Mouse (Mus musculus): ENCODE data around the gene Hdac7. TPM values are rescaled to one million over a fixed set of nuclear protein-coding genes. Genes with fewer than 3 reads are reported as not detected.

The Hdac7 gene
- polyA plus RNA-seq, 1 experiment from 2014 or later = 27.8 TPM

DNA sequence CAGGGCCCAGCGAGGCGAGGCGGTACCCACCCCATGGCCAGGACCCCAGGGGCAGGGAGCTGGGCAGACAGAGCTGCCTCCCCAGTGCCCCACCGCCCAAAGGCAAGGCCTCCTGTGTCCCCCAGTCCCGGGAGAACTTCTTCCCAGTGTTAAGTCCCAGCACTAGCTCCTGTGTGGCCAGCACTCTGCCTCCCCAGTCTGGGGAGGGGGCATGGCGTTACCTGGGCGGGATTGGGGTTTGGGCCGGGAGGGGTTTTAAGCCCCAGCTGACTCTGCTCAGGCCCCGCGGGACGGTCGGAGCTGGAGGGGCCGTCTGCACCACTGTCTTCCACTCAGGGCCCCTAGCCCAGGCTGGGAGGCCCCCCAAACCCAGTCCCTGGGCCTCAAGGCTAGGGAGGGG, 43.4 kb downstream of the Hdac7 start:
- no peaks in the 10 kb centered on the region for H3K27me3 ChIP-seq (replicated peaks)
- 78% methylated on average over 13 of the region's 13 CpGs for WGBS
- H3K4me3 ChIP-seq = no peak overlapping the region
- no peaks in the 10 kb centered on the region for H3K9me3 ChIP-seq (replicated peaks)
- peaks cover 19% of the 10 kb centered on the region for H3K4me1 ChIP-seq (replicated peaks)
- peaks cover 70% of the 10 kb centered on the region for H3K36me3 ChIP-seq
- no peak for ATAC-seq (ENCODE audit: insufficient number of reproducible peaks, low FRiP score)
- no peak overlapping the region for H3K9ac ChIP-seq
- no peak overlapping the region for H3K27ac ChIP-seq (ENCODE audit: poor library complexity, severe bottlenecking)
- H3K4me2 ChIP-seq = no peak overlapping the region

DNA sequence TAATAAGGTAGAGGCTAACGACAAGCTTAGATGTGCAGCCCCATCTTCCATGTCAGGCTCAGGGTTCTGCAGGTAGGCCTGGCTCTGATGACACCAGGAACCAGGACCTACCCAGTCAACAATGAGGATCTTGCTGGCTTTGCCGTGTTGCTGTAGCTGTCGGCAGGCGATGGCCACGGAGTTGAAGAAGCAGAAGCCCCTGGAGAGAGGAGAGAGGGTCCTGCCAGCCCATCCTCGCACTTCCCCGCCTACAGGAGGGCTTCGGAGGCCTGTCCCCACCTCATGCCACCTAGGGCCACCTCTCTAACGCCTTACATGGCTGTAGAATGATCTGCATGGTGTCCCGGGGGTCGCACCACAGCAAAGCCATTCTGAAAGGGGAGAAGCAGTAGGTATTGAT, 44.9 kb downstream of the Hdac7 start:
- Histone ChIP-seq H3K4me1 (replicated peaks) (peaks cover 19% of the 10 kb centered on the region), H3K4me3 (no peak overlapping the region), H3K27me3 (replicated peaks) (no peaks in the 10 kb centered on the region), H3K36me3 (peaks cover 76% of the 10 kb centered on the region), H3K9ac (no peak overlapping the region), H3K9me3 (replicated peaks) (0 out of 2 replicates have a peak, but pooled peaks cover 1% of the 10 kb centered on the region), H3K27ac (ENCODE audit: poor library complexity, severe bottlenecking) (no peak overlapping the region), H3K4me2 (no peak overlapping the region)
- 81% methylated on average over 11 of the region's 11 CpGs for WGBS
- ATAC-seq (ENCODE audit: insufficient number of reproducible peaks, low FRiP score) = no peak

GRCm38 (mm10) chr15:97798134-97798533, 46.2 kb downstream of the Hdac7 start:
- WGBS = 34% methylated on average over 17 of the region's 17 CpGs
- H3K27me3 ChIP-seq (replicated peaks) = no peaks in the 10 kb centered on the region
- H3K4me2 ChIP-seq = no peak overlapping the region
- H3K36me3 ChIP-seq = peaks cover 89% of the 10 kb centered on the region
- H3K4me3 ChIP-seq = no peak overlapping the region
- 0 out of 2 replicates have a peak overlapping the region, but pooled peaks have one; percentile 22 for H3K27ac ChIP-seq (ENCODE audit: poor library complexity, severe bottlenecking)
- no peak overlapping the region for H3K9ac ChIP-seq
- H3K9me3 ChIP-seq (replicated peaks) = 0 out of 2 replicates have a peak, but pooled peaks cover 3% of the 10 kb centered on the region
- peaks cover 19% of the 10 kb centered on the region for H3K4me1 ChIP-seq (replicated peaks)
- ATAC-seq (ENCODE audit: insufficient number of reproducible peaks, low FRiP score) = peak; percentile 76

GRCm38 (mm10) chr15:97796674-97797310, 47.5 kb downstream of the Hdac7 start:
- H3K36me3 ChIP-seq = peaks cover 90% of the 10 kb centered on the region
- 0 out of 2 replicates have a peak, but pooled peaks cover 3% of the 10 kb centered on the region for H3K9me3 ChIP-seq (replicated peaks)
- 92% methylated on average over 17 of the region's 17 CpGs for WGBS
- no peak overlapping the region for H3K4me2 ChIP-seq
- no peak overlapping the region for H3K27ac ChIP-seq (ENCODE audit: poor library complexity, severe bottlenecking)
- no peak for ATAC-seq (ENCODE audit: insufficient number of reproducible peaks, low FRiP score)
- H3K27me3 ChIP-seq (replicated peaks) = no peaks in the 10 kb centered on the region
- H3K4me1 ChIP-seq (replicated peaks) = peaks cover 14% of the 10 kb centered on the region
- H3K9ac ChIP-seq = no peak overlapping the region
- no peak overlapping the region for H3K4me3 ChIP-seq

GRCm38 (mm10) chr15:97795559-97796235, 48.6 kb downstream of the Hdac7 start:
- no peak for ATAC-seq (ENCODE audit: insufficient number of reproducible peaks, low FRiP score)
- H3K4me1 ChIP-seq (replicated peaks) = peaks cover 14% of the 10 kb centered on the region
- no peak overlapping the region for H3K27ac ChIP-seq (ENCODE audit: poor library complexity, severe bottlenecking)
- H3K9me3 ChIP-seq (replicated peaks) = 0 out of 2 replicates have a peak, but pooled peaks cover 3% of the 10 kb centered on the region
- whole genome bisulfite sequencing = 94% methylated on average over 10 of the region's 10 CpGs
- no peak overlapping the region for H3K4me3 ChIP-seq
- peaks cover 90% of the 10 kb centered on the region for H3K36me3 ChIP-seq
- H3K9ac ChIP-seq = no peak overlapping the region
- H3K4me2 ChIP-seq = no peak overlapping the region
- H3K27me3 ChIP-seq (replicated peaks) = no peaks in the 10 kb centered on the region

GRCm38 (mm10) chr15:97794268-97794667, 50.0 kb downstream of the Hdac7 start:
- Histone ChIP-seq H3K4me3 (no peak overlapping the region), H3K9ac (no peak overlapping the region), H3K9me3 (replicated peaks) (0 out of 2 replicates have a peak, but pooled peaks cover 3% of the 10 kb centered on the region), H3K27me3 (replicated peaks) (no peaks in the 10 kb centered on the region), H3K27ac (ENCODE audit: poor library complexity, severe bottlenecking) (no peak overlapping the region), H3K4me1 (replicated peaks) (peaks cover 14% of the 10 kb centered on the region), H3K36me3 (peaks cover 88% of the 10 kb centered on the region), H3K4me2 (no peak overlapping the region)
- ATAC-seq (ENCODE audit: insufficient number of reproducible peaks, low FRiP score) = no peak
- 69% methylated on average over 5 of the region's 5 CpGs for WGBS

GRCm38 (mm10) chr15:97793386-97794153, 50.7 kb downstream of the Hdac7 start:
- Histone ChIP-seq H3K9ac (no peak overlapping the region), H3K27me3 (replicated peaks) (no peaks in the 10 kb centered on the region), H3K36me3 (peaks cover 84% of the 10 kb centered on the region), H3K9me3 (replicated peaks) (0 out of 2 replicates have a peak, but pooled peaks cover 3% of the 10 kb centered on the region), H3K4me1 (replicated peaks) (peaks cover 9% of the 10 kb centered on the region), H3K4me2 (no peak overlapping the region), H3K4me3 (no peak overlapping the region), H3K27ac (ENCODE audit: poor library complexity, severe bottlenecking) (no peak overlapping the region)
- WGBS = 89% methylated on average over 18 of the region's 18 CpGs
- ATAC-seq (ENCODE audit: insufficient number of reproducible peaks, low FRiP score) = no peak

DNA sequence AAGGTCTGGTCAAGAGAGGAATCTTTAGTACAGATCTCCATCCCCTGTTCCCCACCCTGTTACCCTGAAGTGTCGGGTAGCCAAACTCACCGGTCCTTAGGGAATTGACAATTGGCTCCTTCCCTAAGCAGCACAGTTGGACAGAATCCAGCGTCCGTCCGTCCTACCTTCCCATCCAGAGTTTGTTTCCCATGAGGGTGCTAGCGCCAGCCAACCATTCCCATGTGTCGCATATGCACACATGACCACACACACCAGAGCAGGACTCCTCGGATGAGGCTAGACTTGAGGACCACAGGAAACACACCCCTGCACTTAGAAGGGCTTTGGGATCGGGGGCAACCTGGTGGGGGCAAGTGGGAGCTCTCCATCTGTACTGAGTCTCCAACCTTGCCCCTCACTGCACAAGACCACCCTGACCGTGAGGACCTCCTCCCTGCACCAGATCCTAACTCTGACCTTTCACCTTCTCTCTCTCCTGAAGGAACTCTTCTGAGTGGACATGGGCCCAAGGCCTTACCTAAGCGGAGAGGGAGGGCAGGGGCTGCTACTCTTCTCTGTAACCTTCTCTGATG, 53.1 kb downstream of the Hdac7 start:
- WGBS = 87% methylated on average over 11 of the region's 11 CpGs
- H3K4me3 ChIP-seq = no peak overlapping the region
- H3K9me3 ChIP-seq (replicated peaks) = 0 out of 2 replicates have a peak, but pooled peaks cover 3% of the 10 kb centered on the region
- H3K9ac ChIP-seq = no peak overlapping the region
- H3K36me3 ChIP-seq = peaks cover 65% of the 10 kb centered on the region
- H3K4me2 ChIP-seq = no peak overlapping the region
- H3K27me3 ChIP-seq (replicated peaks) = no peaks in the 10 kb centered on the region
- no peak for ATAC-seq (ENCODE audit: insufficient number of reproducible peaks, low FRiP score)
- no peak overlapping the region for H3K27ac ChIP-seq (ENCODE audit: poor library complexity, severe bottlenecking)
- peaks cover under 1% of the 10 kb centered on the region; the same call in 1 of the 2 replicates for H3K4me1 ChIP-seq (replicated peaks)

GRCm38 (mm10) chr15:97789761-97790505, 54.4 kb downstream of the Hdac7 start:
- no peak overlapping the region for H3K27ac ChIP-seq (ENCODE audit: poor library complexity, severe bottlenecking)
- 55% methylated on average over 20 of the region's 20 CpGs for WGBS
- H3K36me3 ChIP-seq = peaks cover 52% of the 10 kb centered on the region
- H3K27me3 ChIP-seq (replicated peaks) = no peaks in the 10 kb centered on the region
- H3K4me2 ChIP-seq = no peak overlapping the region
- no peak overlapping the region for H3K4me3 ChIP-seq
- H3K4me1 ChIP-seq (replicated peaks) = peaks cover 9% of the 10 kb centered on the region
- H3K9me3 ChIP-seq (replicated peaks) = 0 out of 2 replicates have a peak, but pooled peaks cover 3% of the 10 kb centered on the region
- no peak for ATAC-seq (ENCODE audit: insufficient number of reproducible peaks, low FRiP score)
- no peak overlapping the region for H3K9ac ChIP-seq

- 60% methylated on average over 6 of the region's 6 CpGs for WGBS
- H3K9ac ChIP-seq = 0 out of 2 replicates have a peak overlapping the region, but pooled peaks have one; percentile 5
- no peaks in the 10 kb centered on the region for H3K9me3 ChIP-seq (replicated peaks)
- peaks cover 12% of the 10 kb centered on the region for H3K4me1 ChIP-seq (replicated peaks)
- H3K4me3 ChIP-seq = no peak overlapping the region
- H3K36me3 ChIP-seq = peaks cover 41% of the 10 kb centered on the region
- no peak overlapping the region for H3K27ac ChIP-seq (ENCODE audit: poor library complexity, severe bottlenecking)
- H3K27me3 ChIP-seq (replicated peaks) = no peaks in the 10 kb centered on the region
- no peak for ATAC-seq (ENCODE audit: insufficient number of reproducible peaks, low FRiP score)
- no peak overlapping the region for H3K4me2 ChIP-seq
Observed at GRCm38 (mm10) chr15:97788821-97789220, 55.5 kb downstream of the Hdac7 start.
